ENCODE assay signal across 33 mouse cellular contexts in the genomic region with DNA sequence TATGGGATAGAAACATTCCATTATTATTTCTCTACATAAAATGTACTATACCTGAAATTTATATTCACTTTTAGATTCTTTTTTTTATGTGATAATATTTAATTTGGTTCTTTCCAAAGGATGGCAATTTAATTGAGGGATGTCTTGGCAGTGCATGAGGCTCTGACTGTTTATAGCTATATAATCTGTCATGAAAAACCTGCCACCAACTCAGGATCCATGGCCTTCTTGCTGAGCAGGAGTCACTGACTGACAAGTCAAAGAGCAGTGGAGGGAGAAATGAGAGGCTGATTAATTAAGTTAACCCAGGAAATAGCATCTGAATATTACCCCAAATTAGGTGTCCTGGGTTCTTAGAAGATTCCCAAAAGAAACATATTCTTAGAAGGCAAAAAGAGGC.
"Had no signal": no experiment of that assay in that cellular context is flagged by ENCODE, and none has a peak within 500 bp of the region (broad histone marks: within the 10 kb centered on the region; RNA-seq: fewer than 3 reads in every experiment).

No protein-coding gene starts in this region.

- H3K4me1 ChIP-seq: heart, embryonic 12.5 days; heart, embryonic 13.5 days; heart, embryonic 15.5 days; hindbrain, embryonic 10.5 days; hindbrain, embryonic 13.5 days; hindbrain, embryonic 15.5 days; intestine, embryonic 15.5 days; kidney, embryonic 15.5 days had no signal

- H3K36me3 ChIP-seq: heart, embryonic 12.5 days; heart, embryonic 13.5 days; heart, embryonic 15.5 days; hindbrain, embryonic 10.5 days; hindbrain, embryonic 13.5 days; hindbrain, embryonic 15.5 days; intestine, embryonic 15.5 days; kidney, embryonic 15.5 days had no signal

- H3K9me3 ChIP-seq: heart, embryonic 12.5 days; heart, embryonic 13.5 days; heart, embryonic 15.5 days; hindbrain, embryonic 10.5 days; hindbrain, embryonic 13.5 days; hindbrain, embryonic 15.5 days; intestine, embryonic 15.5 days; kidney, embryonic 15.5 days had no signal

- ATAC-seq: hindbrain, embryonic 16.5 days; hindbrain, postnatal 0 days; inflammation-experienced regulatory T-cells, adult 6 months; intestine, embryonic 15.5 days; intestine, embryonic 16.5 days; intestine, postnatal 0 days had no signal

- H3K4me2 ChIP-seq: heart, embryonic 11.5 days; heart, embryonic 12.5 days; heart, embryonic 13.5 days; heart, embryonic 15.5 days; hindbrain, embryonic 13.5 days; hindbrain, embryonic 15.5 days; intestine, embryonic 15.5 days; kidney, embryonic 15.5 days had no signal

- H3K27me3 ChIP-seq: heart, embryonic 12.5 days; heart, embryonic 13.5 days; heart, embryonic 15.5 days; hindbrain, embryonic 13.5 days; hindbrain, embryonic 15.5 days; intestine, embryonic 15.5 days; kidney, embryonic 15.5 days had no signal

- H3K4me3 ChIP-seq: heart, embryonic 12.5 days; heart, embryonic 13.5 days; heart, embryonic 15.5 days; hindbrain, embryonic 10.5 days; hindbrain, embryonic 13.5 days; hindbrain, embryonic 15.5 days; intestine, embryonic 15.5 days; kidney, embryonic 15.5 days; layer of hippocampus, adult 2 months; left cerebral cortex, adult 2 months had no signal

- H3K9ac ChIP-seq: heart, embryonic 12.5 days; heart, embryonic 13.5 days; heart, embryonic 15.5 days; hindbrain, embryonic 13.5 days; hindbrain, embryonic 15.5 days; intestine, embryonic 15.5 days; kidney, embryonic 15.5 days had no signal

- DNase-seq: heart, postnatal 10 days; heart, postnatal 14 days; heart, postnatal 36 days; heart, postnatal 4 days; kidney, adult 11 months; kidney, adult 18-20 months; kidney, adult 2 months; kidney, adult 8-10 months; kidney, adult 9 months; kidney, postnatal 10 days; kidney, postnatal 14 days; kidney, postnatal 25 days; kidney, postnatal 36 days; kidney, postnatal 4 days; layer of hippocampus, adult 9-11 months; layer of hippocampus, postnatal 36 days had no signal

- H3K27ac ChIP-seq: heart, embryonic 13.5 days; heart, embryonic 15.5 days; hindbrain, embryonic 10.5 days; hindbrain, embryonic 13.5 days; hindbrain, embryonic 15.5 days; hindbrain, postnatal 0 days; intestine, embryonic 15.5 days; kidney, embryonic 15.5 days; kidney, postnatal 0 days; left cerebral cortex, adult 2 months had no signal
